Mouse (Mus musculus) heart, postnatal 0 days (tissue): ENCODE data around the gene D630045J12Rik.

Source experiments
- CTCF ChIP-seq: IDR thresholded peaks from 2 replicates; pipeline ENCODE4 v1.5.1; 2016; ENCODE audit warnings: antibody characterized with exemption, control low read depth, low read depth
- EP300 ChIP-seq: IDR thresholded peaks from 2 replicates; pipeline ENCODE4 v1.6.1; 2016; ENCODE audit warnings: antibody characterized with exemption, low read depth

DNA sequence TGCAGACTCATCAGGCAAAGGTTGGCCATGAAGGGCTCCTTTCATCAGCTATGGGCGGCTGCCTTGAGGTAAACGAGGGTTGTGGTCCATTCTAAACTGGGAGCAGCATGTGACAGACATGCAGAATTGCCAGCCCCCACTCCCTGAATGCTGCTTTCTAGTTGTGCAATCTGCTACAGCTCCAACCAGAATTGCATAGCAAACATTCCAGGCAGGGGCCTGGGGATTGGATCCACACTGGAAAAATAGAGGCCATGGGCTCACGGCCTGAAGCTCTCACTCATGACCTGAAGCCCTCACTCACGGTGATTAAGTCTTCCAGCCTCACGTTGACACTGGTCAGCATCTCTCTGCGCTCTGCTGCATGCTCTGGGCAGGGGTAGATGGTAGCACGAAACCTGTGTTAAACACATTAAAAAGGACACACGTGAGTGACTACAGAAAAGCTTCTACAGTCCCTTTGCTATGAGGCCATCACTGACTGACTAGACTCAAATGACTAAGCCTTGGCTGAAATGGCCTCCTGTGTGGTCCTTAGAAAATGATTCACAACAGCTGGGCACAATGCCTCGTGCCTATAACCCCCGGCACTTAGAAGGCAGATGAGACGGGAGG, 172.0 kb downstream of the D630045J12Rik start:
- TF ChIP-seq CTCF, result no peak
- no peak for TF ChIP-seq EP300
